Mouse (Mus musculus) liver, embryonic 14.5 days (tissue): Measurements from ENCODE around the gene Il12b.

Experiments used
- CTCF ChIP-seq: IDR thresholded peaks from 2 replicates; pipeline ENCODE4 v1.5.1; 2016; ENCODE audit warnings: antibody characterized with exemption, low read depth, control low read depth
- EP300 ChIP-seq: IDR thresholded peaks from 2 replicates; pipeline ENCODE4 v1.6.1; 2016; ENCODE audit warnings: antibody characterized with exemption, low read depth

DNA sequence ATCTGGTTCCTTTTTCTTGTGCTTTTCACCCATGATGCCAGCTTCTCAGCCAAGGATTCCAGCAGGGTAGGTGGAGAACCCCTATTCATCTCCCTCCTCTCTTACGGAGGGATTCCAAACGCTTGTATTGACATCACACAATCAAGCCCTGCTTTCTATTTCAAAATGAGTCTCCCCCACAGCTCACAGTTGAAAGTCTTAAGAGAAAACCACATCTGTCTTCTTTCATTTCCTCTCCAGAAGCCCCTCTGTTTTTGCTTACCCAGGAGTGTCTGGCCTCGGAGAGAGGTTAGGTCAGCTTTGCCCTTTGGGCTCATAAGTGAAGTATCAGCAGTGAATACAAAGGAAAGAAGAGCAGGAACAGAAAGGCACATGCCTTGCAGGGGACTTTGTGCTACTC is 17.7 kb upstream of the Il12b start:
- no peak for TF ChIP-seq CTCF
- TF ChIP-seq EP300 = no peak
